Mouse (Mus musculus): ENCODE data around the gene Zfp770. TPM values are rescaled to one million over a fixed set of nuclear protein-coding genes. Genes with fewer than 3 reads are reported as not detected.

Zfp770 gene
- total and polyA plus RNA-seq, 2 experiments from 2014 or later = 3.3 to 7.3 TPM

DNA sequence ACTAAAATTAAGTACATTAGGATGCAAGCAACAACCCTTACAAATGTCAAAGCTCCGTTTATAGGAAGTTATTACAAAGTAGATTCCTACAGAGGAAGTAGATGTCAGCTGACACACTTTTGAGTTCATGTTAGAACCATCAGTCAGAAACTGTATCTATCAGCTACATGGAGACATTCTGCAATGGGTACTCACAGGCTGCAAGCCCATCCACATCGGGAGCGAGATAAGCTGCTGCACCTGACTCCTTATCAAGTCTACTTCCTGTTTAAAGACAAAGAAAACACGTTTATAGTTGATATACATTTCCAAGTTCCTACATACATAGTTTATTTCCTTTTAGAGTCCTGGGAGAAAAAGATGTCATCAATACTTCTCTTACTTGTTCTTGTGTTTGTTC, 43.9 kb downstream of the Zfp770 start:
- TF ChIP-seq EP300 (IDR thresholded peaks at IDR 0.05; ENCODE audit: low read depth) (no peak), CTCF (IDR thresholded peaks at IDR 0.05; ENCODE audit: low read depth) (no peak)
- DNase-seq (ENCODE audit: low spot score) = no peak
- ATAC-seq (ENCODE audit: insufficient read depth, low read depth) = no peak
- Histone ChIP-seq H3K27ac (ENCODE audit: low read depth) (no peak overlapping the region), H3K9ac (replicated peaks; ENCODE audit: low read depth, low read length) (no peak overlapping the region), H3K36me3 (replicated peaks; ENCODE audit: control insufficient read depth, insufficient read depth, low read length) (peaks cover 59% of the 10 kb centered on the region), H3K27me3 (ENCODE audit: control insufficient read depth, insufficient read depth, low read length) (no peaks in the 10 kb centered on the region), H3K9me3 (replicated peaks; ENCODE audit: control insufficient read depth, low read length) (no peaks in the 10 kb centered on the region), H3K4me1 (ENCODE audit: control insufficient read depth, insufficient read depth) (no peaks in the 10 kb centered on the region), H3K4me3 (ENCODE audit: low read depth, low read length) (no peak overlapping the region), H3K4me2 (ENCODE audit: low read depth, low read length) (no peak overlapping the region)
- 43% methylated on average over 4 of the region's 4 CpGs for WGBS

DNA sequence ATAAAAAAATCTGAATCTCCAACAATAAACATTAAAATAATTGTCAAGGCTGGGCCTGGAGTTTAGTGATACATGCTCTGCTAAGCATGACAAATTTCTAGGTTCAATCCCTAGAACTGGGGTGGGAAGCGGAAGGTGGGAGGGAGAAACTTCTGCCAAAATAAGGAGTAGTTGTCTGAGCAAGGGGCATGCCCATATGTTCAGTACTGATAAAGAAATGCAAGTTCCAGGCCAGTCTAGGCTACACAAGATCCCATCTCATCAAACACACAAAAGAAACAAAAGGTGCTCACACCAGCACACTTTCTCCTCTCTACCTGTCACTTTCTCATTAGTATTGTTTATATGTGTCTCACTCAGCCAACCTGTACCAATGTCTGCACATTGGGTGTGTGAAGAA, 44.6 kb downstream of the Zfp770 start:
- H3K9ac ChIP-seq (replicated peaks; ENCODE audit: low read depth, low read length) = no peak overlapping the region
- WGBS = 94% methylated on average over 1 of the region's 1 CpGs
- peaks cover 59% of the 10 kb centered on the region for H3K36me3 ChIP-seq (replicated peaks; ENCODE audit: control insufficient read depth, insufficient read depth, low read length)

DNA sequence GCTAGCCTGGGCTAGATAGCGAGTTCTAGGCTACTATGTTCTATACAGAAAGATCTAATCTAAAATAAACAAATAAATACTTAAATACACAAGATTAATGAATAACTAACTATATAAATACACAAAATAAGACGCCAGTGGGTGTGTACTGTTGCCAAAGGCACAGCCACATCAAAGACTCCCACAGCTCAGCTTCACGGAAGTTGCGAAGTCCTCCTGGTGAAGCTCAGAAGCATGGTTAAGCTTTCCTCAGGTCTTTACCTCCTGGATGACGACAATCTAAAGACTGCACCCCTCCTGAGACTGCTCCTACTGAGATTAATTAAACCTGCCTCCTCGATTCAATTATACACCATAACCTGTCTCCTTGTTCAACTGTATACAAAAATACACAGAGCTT, 48.0 kb downstream of the Zfp770 start:
- DNase-seq (ENCODE audit: low spot score) = no peak
- Histone ChIP-seq H3K9ac (replicated peaks; ENCODE audit: low read depth, low read length) (no peak overlapping the region), H3K27me3 (ENCODE audit: control insufficient read depth, insufficient read depth, low read length) (no peaks in the 10 kb centered on the region), H3K9me3 (replicated peaks; ENCODE audit: control insufficient read depth, low read length) (no peaks in the 10 kb centered on the region), H3K4me2 (ENCODE audit: low read depth, low read length) (no peak overlapping the region), H3K4me1 (ENCODE audit: control insufficient read depth, insufficient read depth) (no peaks in the 10 kb centered on the region), H3K36me3 (replicated peaks; ENCODE audit: control insufficient read depth, insufficient read depth, low read length) (peaks cover 65% of the 10 kb centered on the region), H3K4me3 (ENCODE audit: low read depth, low read length) (no peak overlapping the region), H3K27ac (ENCODE audit: low read depth) (no peak overlapping the region)
- no peak for TF ChIP-seq EP300 (IDR thresholded peaks at IDR 0.05; ENCODE audit: low read depth)
- TF ChIP-seq CTCF (IDR thresholded peaks at IDR 0.05; ENCODE audit: low read depth) = no peak
- no peak for ATAC-seq (ENCODE audit: insufficient read depth, low read depth)
- WGBS = 90% methylated on average over 6 of the region's 6 CpGs

More for the DNA sequence above, 44.6 kb downstream of the Zfp770 start:
- H3K27me3 ChIP-seq (ENCODE audit: control insufficient read depth, insufficient read depth, low read length) = no peaks in the 10 kb centered on the region
- H3K9me3 ChIP-seq (replicated peaks; ENCODE audit: control insufficient read depth, low read length) = no peaks in the 10 kb centered on the region
- no peak overlapping the region for H3K4me3 ChIP-seq (ENCODE audit: low read depth, low read length)
- DNase-seq (ENCODE audit: low spot score) (no peak), ATAC-seq (ENCODE audit: insufficient read depth, low read depth) (no peak)
- no peak overlapping the region for H3K27ac ChIP-seq (ENCODE audit: low read depth)
- TF ChIP-seq EP300 (IDR thresholded peaks at IDR 0.05; ENCODE audit: low read depth) (no peak), CTCF (IDR thresholded peaks at IDR 0.05; ENCODE audit: low read depth) (no peak)
- no peaks in the 10 kb centered on the region for H3K4me1 ChIP-seq (ENCODE audit: control insufficient read depth, insufficient read depth)
- H3K4me2 ChIP-seq (ENCODE audit: low read depth, low read length) = no peak overlapping the region

DNA sequence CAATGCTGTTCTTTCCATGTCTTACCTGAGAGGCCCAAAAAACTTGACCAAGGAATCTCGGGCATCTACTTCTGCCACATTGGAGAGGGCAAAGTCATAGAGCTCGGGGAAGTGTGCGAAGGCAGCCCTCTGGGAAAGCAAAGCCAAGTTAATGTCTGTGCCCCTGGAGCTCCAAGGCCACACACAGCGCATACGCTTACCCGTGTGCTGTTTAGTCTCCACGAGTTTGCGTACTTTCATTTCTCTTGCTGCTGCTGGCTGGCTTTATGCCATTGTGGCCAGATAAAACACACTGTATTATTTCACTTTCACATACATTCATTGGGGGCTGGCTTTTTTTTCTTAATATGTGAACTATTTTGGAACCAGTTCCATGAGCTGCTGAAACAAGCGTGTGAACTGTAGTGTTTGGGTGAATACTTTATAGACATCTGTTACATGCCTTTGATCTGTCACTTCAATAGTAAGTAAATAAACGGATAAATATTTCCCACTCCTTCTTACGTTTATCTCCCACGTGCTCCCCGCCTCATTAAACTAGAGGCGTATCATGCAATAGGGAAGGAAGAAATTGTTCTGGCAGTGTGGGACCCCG, 54.3 kb downstream of the Zfp770 start:
- no peaks in the 10 kb centered on the region for H3K9me3 ChIP-seq (replicated peaks; ENCODE audit: control insufficient read depth, low read length)
- no peak overlapping the region for H3K9ac ChIP-seq (replicated peaks; ENCODE audit: low read depth, low read length)
- H3K4me1 ChIP-seq (ENCODE audit: control insufficient read depth, insufficient read depth) = no peaks in the 10 kb centered on the region
- H3K27me3 ChIP-seq (ENCODE audit: control insufficient read depth, insufficient read depth, low read length) = no peaks in the 10 kb centered on the region
- DNase-seq (ENCODE audit: low spot score) (no peak), ATAC-seq (ENCODE audit: insufficient read depth, low read depth) (no peak)
- WGBS = 87% methylated on average over 15 of the region's 15 CpGs
- TF ChIP-seq EP300 (IDR thresholded peaks at IDR 0.05; ENCODE audit: low read depth) = no peak
- TF ChIP-seq CTCF (IDR thresholded peaks at IDR 0.05; ENCODE audit: low read depth) = no peak
- no peak overlapping the region for H3K4me3 ChIP-seq (ENCODE audit: low read depth, low read length)
- peaks cover 65% of the 10 kb centered on the region for H3K36me3 ChIP-seq (replicated peaks; ENCODE audit: control insufficient read depth, insufficient read depth, low read length)
- no peak overlapping the region for H3K4me2 ChIP-seq (ENCODE audit: low read depth, low read length)
- no peak overlapping the region for H3K27ac ChIP-seq (ENCODE audit: low read depth)

DNA sequence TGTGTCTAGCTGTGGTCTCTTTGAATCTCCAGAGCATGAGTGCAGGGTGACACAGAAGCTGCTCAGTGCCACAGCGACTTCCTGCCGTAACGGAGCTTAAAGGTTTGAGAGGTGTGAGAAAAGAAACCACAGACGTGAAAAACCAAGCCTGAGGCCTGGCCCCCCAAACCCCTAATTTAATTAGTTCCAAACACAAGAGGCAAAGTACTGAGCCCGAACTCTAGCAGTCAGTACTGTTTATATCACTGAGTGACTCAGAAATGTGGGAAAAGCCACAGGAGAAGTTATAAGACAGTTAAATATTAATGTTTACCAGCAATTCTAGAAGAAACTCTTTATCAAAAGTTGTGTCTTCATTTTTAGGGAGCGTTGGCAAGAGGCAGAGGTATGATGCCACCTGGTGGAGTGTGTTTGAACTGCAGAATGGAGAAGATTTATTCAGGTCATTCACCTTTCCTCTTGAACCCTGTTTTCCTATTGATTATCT, 55.9 kb downstream of the Zfp770 start:
- Histone ChIP-seq H3K4me1 (ENCODE audit: control insufficient read depth, insufficient read depth) (no peaks in the 10 kb centered on the region), H3K36me3 (replicated peaks; ENCODE audit: control insufficient read depth, insufficient read depth, low read length) (peaks cover 69% of the 10 kb centered on the region), H3K27me3 (ENCODE audit: control insufficient read depth, insufficient read depth, low read length) (no peaks in the 10 kb centered on the region), H3K27ac (ENCODE audit: low read depth) (no peak overlapping the region), H3K9me3 (replicated peaks; ENCODE audit: control insufficient read depth, low read length) (no peaks in the 10 kb centered on the region), H3K4me3 (ENCODE audit: low read depth, low read length) (no peak overlapping the region), H3K4me2 (ENCODE audit: low read depth, low read length) (no peak overlapping the region), H3K9ac (replicated peaks; ENCODE audit: low read depth, low read length) (no peak overlapping the region)
- DNase-seq (ENCODE audit: low spot score) (peak; percentile 39), ATAC-seq (ENCODE audit: insufficient read depth, low read depth) (no peak)
- TF ChIP-seq EP300 (IDR thresholded peaks at IDR 0.05; ENCODE audit: low read depth) = no peak
- TF ChIP-seq CTCF (IDR thresholded peaks at IDR 0.05; ENCODE audit: low read depth) = peak; percentile 79
- WGBS = 59% methylated on average over 6 of the region's 6 CpGs

DNA sequence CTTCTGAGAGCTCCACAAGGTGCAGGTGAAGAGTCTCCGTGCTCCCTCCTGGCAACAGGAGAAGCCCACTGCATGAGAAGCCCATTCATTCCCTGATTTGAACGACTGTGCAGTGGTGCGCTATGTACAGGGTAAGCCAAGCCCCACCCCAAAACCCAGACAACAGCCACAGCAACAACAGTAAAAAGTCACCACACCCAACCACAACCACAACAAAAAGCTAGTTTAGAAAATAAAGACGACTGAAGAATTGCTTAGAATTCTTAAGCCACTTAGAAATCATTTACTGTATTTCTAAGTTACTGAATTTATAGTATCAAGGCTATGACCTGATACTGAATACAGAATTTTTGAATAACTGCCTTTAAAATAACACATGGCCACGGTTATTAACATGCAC, 56.4 kb downstream of the Zfp770 start:
- ATAC-seq (ENCODE audit: insufficient read depth, low read depth) (no peak), DNase-seq (ENCODE audit: low spot score) (no peak)
- Histone ChIP-seq H3K9ac (replicated peaks; ENCODE audit: low read depth, low read length) (no peak overlapping the region), H3K36me3 (replicated peaks; ENCODE audit: control insufficient read depth, insufficient read depth, low read length) (peaks cover 69% of the 10 kb centered on the region), H3K4me1 (ENCODE audit: control insufficient read depth, insufficient read depth) (no peaks in the 10 kb centered on the region), H3K4me2 (ENCODE audit: low read depth, low read length) (no peak overlapping the region), H3K27ac (ENCODE audit: low read depth) (no peak overlapping the region), H3K4me3 (ENCODE audit: low read depth, low read length) (no peak overlapping the region), H3K27me3 (ENCODE audit: control insufficient read depth, insufficient read depth, low read length) (no peaks in the 10 kb centered on the region), H3K9me3 (replicated peaks; ENCODE audit: control insufficient read depth, low read length) (no peaks in the 10 kb centered on the region)
- 83% methylated on average over 5 of the region's 5 CpGs for WGBS
- TF ChIP-seq CTCF (IDR thresholded peaks at IDR 0.05; ENCODE audit: low read depth) = no peak

All from heart, postnatal 0 days (tissue).